ENCODE assay signal across 7 mouse cellular contexts in the genomic region with DNA sequence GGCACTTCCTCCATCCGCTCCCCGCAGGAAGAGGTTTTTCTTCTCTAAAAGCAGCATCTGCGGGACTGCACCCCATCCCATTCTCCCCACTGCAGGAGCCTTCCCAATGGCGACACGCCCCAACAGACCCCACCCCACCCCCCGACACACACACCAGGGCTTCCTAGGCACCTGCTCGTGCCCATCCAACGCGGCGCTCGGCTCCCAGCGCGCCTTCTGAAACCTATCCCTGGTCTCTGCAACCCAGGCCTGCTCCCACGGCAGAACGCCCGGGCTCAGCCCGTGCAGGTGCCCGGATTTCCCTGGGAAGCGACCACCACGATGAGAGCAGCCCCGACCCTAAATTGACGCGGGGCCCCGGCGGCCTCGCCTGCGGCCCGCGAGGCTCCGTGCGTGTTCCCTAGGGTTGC. TPM values are rescaled to one million over a fixed set of nuclear protein-coding genes. Genes with fewer than 3 reads are reported as not detected.
DNase-seq lines count a peak whose midpoint lies in the region; ATAC-seq and TF ChIP-seq lines count a peak whose summit lies in the region.

No protein-coding gene starts in this region.

- H3K27ac ChIP-seq in left cerebral cortex, adult 2 months = peak overlapping the region; percentile 95
- H3K27ac ChIP-seq in forebrain, embryonic 10.5 days = peak overlapping the region; percentile 99
- peak overlapping the region; percentile 90 for H3K27ac ChIP-seq in intestine, postnatal 0 days (ENCODE audit: low read depth, low read length)
- peak overlapping the region; percentile 90 for H3K27ac ChIP-seq in midbrain, embryonic 15.5 days

- H3K9me3 ChIP-seq in forebrain, embryonic 10.5 days = no peaks in the 10 kb centered on the region
- H3K9me3 ChIP-seq in intestine, postnatal 0 days (ENCODE audit: control insufficient read depth) = no peaks in the 10 kb centered on the region
- H3K9me3 ChIP-seq in midbrain, embryonic 15.5 days = no peaks in the 10 kb centered on the region

- peak overlapping the region; percentile 89 for H3K4me2 ChIP-seq in intestine, postnatal 0 days (replicated peaks; ENCODE audit: low read depth)
- H3K4me2 ChIP-seq in midbrain, embryonic 15.5 days = peak overlapping the region; percentile 80

- intact Hi-C loops in left cerebral cortex, adult 2 months (cut with DNase I) = no loop called here
- intact Hi-C loops in left cerebral cortex, postnatal 4 days (cut with DNase I) = no loop called here

- DNase-seq in left cerebral cortex, adult 2 months (ENCODE audit: extremely low spot score in 1 of 2, low spot score in 2 of 2) = peak in 1 of 2 experiments; percentile 41
- no peak for DNase-seq in left cerebral cortex, postnatal 4 days
- DNase-seq in T-cell, adult 2 months (ENCODE audit: low spot score) = peak; percentile 23
- DNase-seq in forebrain, embryonic 10.5 days (ENCODE audit: extremely low spot score, low spot score) = no peak
- DNase-seq in MN1 (ENCODE audit: low spot score) = no peak

- H3K4me3 ChIP-seq in left cerebral cortex, adult 2 months = peak overlapping the region; percentile 95
- peak overlapping the region; percentile 89 for H3K4me3 ChIP-seq in forebrain, embryonic 10.5 days
- peak overlapping the region; percentile 90 for H3K4me3 ChIP-seq in intestine, postnatal 0 days (ENCODE audit: low read depth, low read length)
- H3K4me3 ChIP-seq in midbrain, embryonic 15.5 days = peak overlapping the region; percentile 79

- TF ChIP-seq CTCF in left cerebral cortex, adult 2 months (IDR thresholded peaks at IDR 0.05) = no peak
- no peak for TF ChIP-seq CTCF in intestine, postnatal 0 days (IDR thresholded peaks at IDR 0.05; ENCODE audit: low read depth)

- H3K27me3 ChIP-seq in forebrain, embryonic 10.5 days (ENCODE audit: poor library complexity, severe bottlenecking) = no peaks in the 10 kb centered on the region
- H3K27me3 ChIP-seq in intestine, postnatal 0 days (replicated peaks; ENCODE audit: control insufficient read depth, insufficient read depth, low read length) = no peaks in the 10 kb centered on the region
- H3K27me3 ChIP-seq in midbrain, embryonic 15.5 days (replicated peaks) = no peaks in the 10 kb centered on the region

- no peak for ATAC-seq in intestine, postnatal 0 days
- ATAC-seq in midbrain, embryonic 15.5 days (replicated peaks) = peak; percentile 19

- H3K4me1 ChIP-seq in forebrain, embryonic 10.5 days = peaks cover 68% of the 10 kb centered on the region
- peaks cover 30% of the 10 kb centered on the region for H3K4me1 ChIP-seq in intestine, postnatal 0 days (replicated peaks; ENCODE audit: control insufficient read depth, insufficient read depth, low read length)
- H3K4me1 ChIP-seq in midbrain, embryonic 15.5 days = peaks cover 51% of the 10 kb centered on the region

- peak overlapping the region; percentile 96 for H3K9ac ChIP-seq in intestine, postnatal 0 days (ENCODE audit: low read depth, low read length)
- peak overlapping the region; percentile 90 for H3K9ac ChIP-seq in midbrain, embryonic 15.5 days

- WGBS in forebrain, embryonic 10.5 days = under 1% methylated on average over 31 of the region's 31 CpGs
- under 1% methylated on average over 31 of the region's 31 CpGs for WGBS in intestine, postnatal 0 days
- WGBS in midbrain, embryonic 15.5 days = under 1% methylated on average over 31 of the region's 31 CpGs

- H3K36me3 ChIP-seq in forebrain, embryonic 10.5 days (replicated peaks) = peaks cover 35% of the 10 kb centered on the region
- H3K36me3 ChIP-seq in intestine, postnatal 0 days (ENCODE audit: control insufficient read depth, insufficient read depth) = peaks cover 18% of the 10 kb centered on the region
- H3K36me3 ChIP-seq in midbrain, embryonic 15.5 days (replicated peaks) = no peaks in the 10 kb centered on the region

RNA-seq across cellular contexts. Expression of gene Ube2v1, which starts 0.7 kb away (rescaled TPM):
- total RNA-seq in left cerebral cortex, adult 2 months (2021) = 100 to 1,000 TPM; 244 to 274 TPM
- 100 to 1,000 TPM; 217 TPM for total RNA-seq in left cerebral cortex, postnatal 4 days (2021)
- 414 and 416 TPM in 2 replicates for polyA plus RNA-seq in forebrain, embryonic 10.5 days (2016; fragmentation: Nextera tagmentation; extraction: Ambion mirVana)
- polyA plus RNA-seq in intestine, postnatal 0 days (2015; fragmentation: Nextera tagmentation; extraction: Ambion mirVana) = 173 and 174 TPM in 2 replicates
- 327 TPM in 2 replicates for polyA plus RNA-seq in midbrain, embryonic 15.5 days (2015; fragmentation: Nextera tagmentation; extraction: Ambion mirVana)

RNA-seq across cellular contexts. Expression of gene Gm20431, which starts 30.1 kb away (rescaled TPM):
- total RNA-seq in left cerebral cortex, adult 2 months (2021) = 10 to 100 TPM; 29.1 to 38.0 TPM
- 10 to 100 TPM; 30.8 to 32.7 TPM for total RNA-seq in left cerebral cortex, postnatal 4 days (2021)
- polyA plus RNA-seq in forebrain, embryonic 10.5 days (2016; fragmentation: Nextera tagmentation; extraction: Ambion mirVana) = 2.7 and 4.9 TPM in 2 replicates
- polyA plus RNA-seq in intestine, postnatal 0 days (2015; fragmentation: Nextera tagmentation; extraction: Ambion mirVana) = 8.8 and 10.0 TPM in 2 replicates
- 10.5 and 10.7 TPM in 2 replicates for polyA plus RNA-seq in midbrain, embryonic 15.5 days (2015; fragmentation: Nextera tagmentation; extraction: Ambion mirVana)

RNA-seq across cellular contexts. Expression of gene Cebpb, which starts 57.5 kb away (rescaled TPM):
- 10 to 100 TPM; 15.1 to 19.2 TPM for total RNA-seq in left cerebral cortex, adult 2 months (2021)
- total RNA-seq in left cerebral cortex, postnatal 4 days (2021) = 1 to 10 TPM; 3.8 to 5.5 TPM
- 0.33 and 0.44 TPM in 2 replicates for polyA plus RNA-seq in forebrain, embryonic 10.5 days (2016; fragmentation: Nextera tagmentation; extraction: Ambion mirVana)
- 49.8 and 52.6 TPM in 2 replicates for polyA plus RNA-seq in intestine, postnatal 0 days (2015; fragmentation: Nextera tagmentation; extraction: Ambion mirVana)
- polyA plus RNA-seq in midbrain, embryonic 15.5 days (2015; fragmentation: Nextera tagmentation; extraction: Ambion mirVana) = 1.3 and 2.0 TPM in 2 replicates

RNA-seq across cellular contexts. Expression of gene Tmem189, which starts 58.4 kb away (rescaled TPM):
- total RNA-seq in left cerebral cortex, adult 2 months (2021) = 10 to 100 TPM; 42.3 to 43.0 TPM
- total RNA-seq in left cerebral cortex, postnatal 4 days (2021) = 10 to 100 TPM; 37.6 to 39.2 TPM
- polyA plus RNA-seq in forebrain, embryonic 10.5 days (2016; fragmentation: Nextera tagmentation; extraction: Ambion mirVana) = 31.5 and 34.2 TPM in 2 replicates
- 25.0 and 26.8 TPM in 2 replicates for polyA plus RNA-seq in intestine, postnatal 0 days (2015; fragmentation: Nextera tagmentation; extraction: Ambion mirVana)
- 33.4 and 37.9 TPM in 2 replicates for polyA plus RNA-seq in midbrain, embryonic 15.5 days (2015; fragmentation: Nextera tagmentation; extraction: Ambion mirVana)

Comparison
In these comparisons a context has a peak if more than half of its experiments do, and no peak if none do; other contexts are left out.
1. RNA of gene Cebpb, which starts 57.5 kb away (polyA plus RNA-seq): 49.8 to 52.6 TPM in intestine, postnatal 0 days; 1.3 to 2.0 TPM in midbrain, embryonic 15.5 days and 0.33 to 0.44 TPM in forebrain, embryonic 10.5 days; every median in the first group is over 10 times any median in the second.
2. Peak in every context shown above with its lines, with median percentiles within 50 percentile points of each other: H3K27ac ChIP-seq and H3K4me3 ChIP-seq.